Mouse (Mus musculus) stomach, adult 2 months (tissue): ENCODE data around the gene Usp37. TPM values are rescaled to one million over a fixed set of nuclear protein-coding genes. Genes with fewer than 3 reads are reported as not detected.

Experiments used
- polyA plus RNA-seq: library from polyadenylated mRNA; depleted of rRNA; stranded (reverse); fragments of >200 nt; gene quantifications from 2 replicates; pipeline ENCODE4 v1.2.3, GENCODE M21; 2012; rRNA removed

Usp37 gene
- 0.31 and 1.2 TPM in 2 replicates for polyA plus RNA-seq

GRCm38 (mm10) chr1:74544184-74544583, at the start of gene Usp37:
Gene Usp37, minus strand, starts transcription at chr1:74544284.

GRCm38 (mm10) chr1:74587773-74588445, 43.8 kb upstream of the Usp37 start, which contains the start of the genes Zfp142 and Bcs1l:
Gene Zfp142, minus strand, starts transcription at chr1:74588246.
Gene Bcs1l, plus strand, starts transcription at chr1:74588289.

DNA sequence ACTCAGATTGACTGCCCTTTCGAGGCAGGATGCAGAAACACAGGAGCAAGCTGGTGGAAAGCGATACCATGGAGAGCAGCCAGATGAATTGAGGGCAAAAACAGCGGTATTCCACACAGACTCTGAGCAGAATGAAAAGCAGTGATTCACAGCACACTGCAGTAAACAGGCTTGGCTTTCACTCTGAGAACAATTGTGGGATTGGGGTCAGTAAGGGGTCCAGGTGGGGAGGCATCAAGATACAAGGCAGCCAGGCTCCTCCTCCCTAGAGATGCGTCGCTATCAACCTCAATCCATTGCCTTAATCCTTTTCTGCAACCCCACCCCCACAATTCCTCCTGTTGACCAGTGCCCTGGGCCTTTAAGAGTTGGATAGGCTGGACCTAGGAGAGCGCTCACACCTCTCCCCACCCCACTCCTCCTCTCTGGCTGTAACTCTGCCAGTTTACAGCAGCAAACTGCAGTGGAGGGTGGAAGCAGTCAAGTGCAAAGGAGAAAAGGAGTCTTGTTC, 1.6 kb downstream of the Usp37 start, which contains the start of gene Plcd4:
Gene Plcd4, plus strand, starts transcription at position 438 of the 511 bp plus-strand sequence.

DNA sequence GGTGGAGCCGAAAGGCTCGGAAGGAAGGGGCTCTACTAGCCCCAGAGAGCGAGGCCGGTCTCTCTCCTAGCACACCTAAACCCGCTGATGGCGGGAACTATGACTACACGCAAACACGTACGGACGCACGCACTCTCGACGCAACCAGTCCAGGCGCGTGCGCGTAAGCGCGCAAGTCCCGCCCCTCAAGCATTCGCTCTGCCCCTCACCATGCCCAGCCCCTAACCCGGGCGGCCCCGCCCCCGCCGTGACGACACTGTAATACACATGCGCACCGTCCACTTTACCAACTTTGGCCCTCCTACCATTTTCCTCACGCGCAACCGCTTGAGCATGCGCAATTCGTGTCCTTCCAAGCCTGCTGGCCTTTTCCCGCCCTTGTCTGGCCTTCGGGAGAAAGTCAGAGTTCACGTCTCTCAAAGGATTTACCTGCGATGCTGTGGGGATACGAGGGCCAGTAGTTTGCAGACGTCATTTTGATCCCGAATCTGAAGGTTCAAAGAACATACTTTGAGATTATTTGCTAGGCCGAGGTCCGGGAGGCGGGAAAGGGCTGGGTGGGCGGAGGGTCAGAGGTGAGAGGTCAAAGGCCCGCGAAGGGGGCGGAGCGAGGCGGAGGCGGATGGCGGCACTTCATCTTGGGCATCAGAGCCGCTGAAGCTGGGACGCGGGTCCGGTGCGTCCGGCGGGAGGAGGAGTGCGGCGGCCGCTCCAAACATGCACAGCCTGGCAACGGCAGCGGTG, 38.2 kb downstream of the Usp37 start, which contains the start of gene Cnot9:
Gene Cnot9, plus strand, starts transcription at position 338 of the 744 bp plus-strand sequence.

GRCm38 (mm10) chr1:74408589-74409504, 135.2 kb downstream of the Usp37 start, which contains the start of gene Vil1:
Gene Vil1, plus strand, starts transcription at chr1:74409376.

GRCm38 (mm10) chr1:74390924-74391748, 152.9 kb downstream of the Usp37 start, which contains the start of gene Ctdsp1:
Gene Ctdsp1, plus strand, starts transcription at chr1:74391509.

Other genes with a start within 250 kb of the Usp37 start
- gene Tmbim1, start 238.7 kb downstream of the Usp37 start, polyA plus RNA-seq: 463 and 586 TPM in 2 replicates
- 0.48 and 0.56 TPM in 2 replicates for gene Catip, start 182.2 kb downstream of the Usp37 start, polyA plus RNA-seq
- gene Slc11a1, start 169.1 kb downstream of the Usp37 start, polyA plus RNA-seq: 11.7 and 16.3 TPM in 2 replicates
- 78.4 and 78.6 TPM in 2 replicates for gene Ctdsp1, start 152.8 kb downstream of the Usp37 start, polyA plus RNA-seq
- gene Vil1, start 134.9 kb downstream of the Usp37 start, polyA plus RNA-seq: 7.3 and 9.6 TPM in 2 replicates
- 5.4 and 5.6 TPM in 2 replicates for gene Cnot9, start 38.2 kb downstream of the Usp37 start, polyA plus RNA-seq
- 0.03 and 0.06 TPM in 2 replicates for gene Plcd4, start 1.4 kb downstream of the Usp37 start, polyA plus RNA-seq
- gene Zfp142, start 44.0 kb upstream of the Usp37 start, polyA plus RNA-seq: 3.8 and 4.4 TPM in 2 replicates
- gene Bcs1l, start 44.0 kb upstream of the Usp37 start, polyA plus RNA-seq: 4.7 and 5.1 TPM in 2 replicates
- 16.7 and 18.9 TPM in 2 replicates for gene Rnf25, start 57.1 kb upstream of the Usp37 start, polyA plus RNA-seq
- gene Stk36, start 57.2 kb upstream of the Usp37 start, polyA plus RNA-seq: 0.87 and 0.96 TPM in 2 replicates
- 3.9 and 7.7 TPM in 2 replicates for gene Ttll4, start 117.5 kb upstream of the Usp37 start, polyA plus RNA-seq
- 6.2 and 8.6 TPM in 2 replicates for gene Cyp27a1, start 169.3 kb upstream of the Usp37 start, polyA plus RNA-seq
- gene Prkag3, start 204.9 kb upstream of the Usp37 start, polyA plus RNA-seq: 0.35 and 0.84 TPM in 2 replicates
- gene Wnt6, start 227.6 kb upstream of the Usp37 start, polyA plus RNA-seq: 1.9 and 3.5 TPM in 2 replicates
- gene Wnt10a, start 247.2 kb upstream of the Usp37 start, polyA plus RNA-seq: 4.7 and 7.0 TPM in 2 replicates